8 mouse cellular contexts compared by ENCODE assay signal in the genomic region with DNA sequence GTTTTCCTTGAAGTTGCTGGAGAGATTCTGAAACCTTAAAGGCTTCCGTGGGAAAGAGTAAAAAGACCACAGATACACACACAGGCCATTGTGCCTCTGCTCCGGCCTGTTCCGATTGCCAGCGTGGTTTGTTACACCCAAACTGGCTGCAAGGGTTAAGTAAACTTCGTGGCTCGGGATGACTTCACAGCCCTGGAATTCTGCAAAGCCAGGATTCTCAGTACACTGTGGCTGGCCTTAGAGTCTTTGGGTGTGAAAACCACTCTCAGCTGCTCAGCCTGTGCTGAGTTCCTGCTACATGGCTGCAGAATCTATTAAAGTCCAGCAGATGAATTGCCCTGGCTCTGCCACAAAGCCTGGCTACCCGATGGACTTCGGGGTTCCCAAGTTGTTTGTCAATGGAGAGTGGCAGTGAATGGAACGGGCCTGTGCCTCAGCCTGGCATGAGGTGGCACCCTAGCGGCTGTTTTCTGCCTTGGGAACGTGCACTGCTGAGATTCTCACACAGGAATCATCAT.
A peak's percentile ranks its signal among the peaks of the same experiment; 100 is the strongest.
DNase-seq lines count a peak whose midpoint lies in the region; ATAC-seq lines count a peak whose summit lies in the region.

No protein-coding gene starts in this region.

- H3K36me3 ChIP-seq in intestine, embryonic 15.5 days = no peaks in the 10 kb centered on the region

- 7% methylated on average over 11 of the region's 11 CpGs for WGBS in intestine, embryonic 15.5 days

- H3K27me3 ChIP-seq in intestine, embryonic 15.5 days (replicated peaks) = no peaks in the 10 kb centered on the region

- peak overlapping the region; percentile 89 for H3K27ac ChIP-seq in intestine, embryonic 15.5 days

- H3K9ac ChIP-seq in intestine, embryonic 15.5 days = no peak overlapping the region

- DNase-seq in ZHBTc4 (ENCODE audit: low read depth, low spot score) = peak; percentile 22
- DNase-seq in embryo, embryonic 11.5 days (ENCODE audit: low read depth, low spot score) = peak; percentile 51
- DNase-seq in gastrocnemius, postnatal 25 days = peak; percentile 71
- peak; percentile 23 to 55 for DNase-seq in left cerebral cortex, adult 8-10 months (ENCODE audit: low spot score in 2 of 2)
- peak; percentile 85 for DNase-seq in lung, postnatal 25 days (ENCODE audit: low spot score)
- DNase-seq in right cerebral cortex, postnatal 25 days = peak; percentile 17
- no peak for DNase-seq in spleen, postnatal 4 days (ENCODE audit: low spot score in 2 of 2)

- ATAC-seq in intestine, embryonic 15.5 days = peak; percentile 91

- H3K4me2 ChIP-seq in intestine, embryonic 15.5 days (replicated peaks) = peak overlapping the region; percentile 26

- H3K9me3 ChIP-seq in intestine, embryonic 15.5 days = no peaks in the 10 kb centered on the region

- H3K4me1 ChIP-seq in intestine, embryonic 15.5 days (replicated peaks) = peaks cover 25% of the 10 kb centered on the region

- no peak overlapping the region for H3K4me3 ChIP-seq in intestine, embryonic 15.5 days (replicated peaks)

Comparison
In these comparisons a context has a peak if more than half of its experiments do, and no peak if none do; other contexts are left out.
1. DNase-seq: peak in ZHBTc4 (single experiment), embryo, embryonic 11.5 days (single experiment), gastrocnemius, postnatal 25 days (single experiment), left cerebral cortex, adult 8-10 months (2 of 2), lung, postnatal 25 days (single experiment) and right cerebral cortex, postnatal 25 days (single experiment); none in spleen, postnatal 4 days (0 of 2).